Mouse (Mus musculus) forebrain, embryonic 13.5 days (tissue): ENCODE results near the gene Klhl29. TPM values are rescaled to one million over a fixed set of nuclear protein-coding genes. Genes with fewer than 3 reads are reported as not detected.
A peak's percentile ranks its signal among the peaks of the same experiment; 100 is the strongest.

Experiments
- ATAC-seq: fragments of 200-750 bp; cut with Nextera tagmentation; 2 replicates; pipeline ENCODE4 v1.8.0; 2017
- H3K27ac ChIP-seq: fragments of 300-500 bp; sonication (generic); 2 replicates; pipeline ENCODE4 v1.5.1; 2015; ENCODE audit warnings: inconsistent platforms, mild to moderate bottlenecking, moderate library complexity
- H3K27me3 ChIP-seq: fragments of 300-500 bp; sonication (generic); 2 replicates; pipeline ENCODE4 v1.6.1; 2015; ENCODE audit warnings: mild to moderate bottlenecking, inconsistent platforms
- H3K36me3 ChIP-seq: fragments of 300-500 bp; sonication (generic); 2 replicates; pipeline ENCODE4 v1.6.1; 2015; ENCODE audit warnings: mild to moderate bottlenecking, inconsistent platforms; ENCODE audit not compliant: poor library complexity, severe bottlenecking
- H3K4me1 ChIP-seq: fragments of 300-500 bp; sonication (generic); 2 replicates; pipeline ENCODE4 v1.6.1; 2015; ENCODE audit warnings: inconsistent platforms
- H3K4me2 ChIP-seq: fragments of 300-500 bp; sonication (generic); 2 replicates; pipeline ENCODE4 v1.6.1; 2015; ENCODE audit warnings: inconsistent platforms, mild to moderate bottlenecking, moderate library complexity
- H3K4me3 ChIP-seq: fragments of 300-500 bp; sonication (generic); 2 replicates; pipeline ENCODE4 v1.5.1; 2015; ENCODE audit warnings: mild to moderate bottlenecking, inconsistent platforms
- H3K9ac ChIP-seq: fragments of 300-500 bp; sonication (generic); 2 replicates; pipeline ENCODE4 v1.6.1; 2015; ENCODE audit warnings: mild to moderate bottlenecking, inconsistent platforms
- H3K9me3 ChIP-seq: fragments of 300-500 bp; sonication (generic); replicated peaks from 2 replicates; pipeline ENCODE4 v1.6.1; 2016; ENCODE audit warnings: inconsistent platforms
- WGBS: fragments of 180-500 bp; shearing (Covaris S2); methylation state at CpG from one replicate; pipeline ENCODE4 v1.1.7; 2015; 5-methylcytosine and 5-hydroxymethylcytosine counted together
- polyA plus RNA-seq: library from polyadenylated mRNA; unstranded; fragments of >200 nt; fragmentation: Nextera tagmentation; extraction: Ambion mirVana; gene quantifications from 2 replicates; pipeline ENCODE4 v1.2.1, GENCODE M21; 2015

The Klhl29 gene
- 3.5 TPM in 2 replicates for polyA plus RNA-seq

GRCm38 (mm10) chr12:5375616-5376461 lies at the start of gene Klhl29:
Gene Klhl29, minus strand, starts transcription at chr12:5375682.
- no peaks in the 10 kb centered on the region for H3K36me3 ChIP-seq
- H3K4me1 ChIP-seq, result peaks cover 26% of the 10 kb centered on the region
- H3K27me3 ChIP-seq, result peaks cover 18% of the 10 kb centered on the region; the same call in 1 of the 2 replicates
- WGBS, result 2% methylated on average over 46 of the region's 66 CpGs
- peak within 1 kb of the TSS; percentile 94 for H3K27ac ChIP-seq
- H3K9ac ChIP-seq, result peak within 1 kb of the TSS; percentile 93
- no peaks in the 10 kb centered on the region for H3K9me3 ChIP-seq
- H3K4me2 ChIP-seq, result peak within 1 kb of the TSS; percentile 96
- peak within 1 kb of the TSS; percentile 87 for H3K4me3 ChIP-seq
- ATAC-seq, result peak; percentile 94

GRCm38 (mm10) chr12:5425276-5425675 lies 49.8 kb upstream of the Klhl29 start:
- 71% methylated on average over 4 of the region's 4 CpGs for WGBS
- H3K9ac ChIP-seq, result no peak overlapping the region

GRCm38 (mm10) chr12:5415806-5416205 lies 40.3 kb upstream of the Klhl29 start:
- ATAC-seq, result no peak
- no peak overlapping the region for H3K9ac ChIP-seq
- H3K36me3 ChIP-seq, result no peaks in the 10 kb centered on the region
- H3K9me3 ChIP-seq, result no peaks in the 10 kb centered on the region
- H3K27ac ChIP-seq, result no peak overlapping the region
- 5% methylated on average over 3 of the region's 3 CpGs for WGBS
- H3K4me1 ChIP-seq, result peaks cover 24% of the 10 kb centered on the region
- no peaks in the 10 kb centered on the region for H3K27me3 ChIP-seq
- no peak overlapping the region for H3K4me3 ChIP-seq
- H3K4me2 ChIP-seq, result peak overlapping the region; percentile 19

More at GRCm38 (mm10) chr12:5425276-5425675, 49.8 kb upstream of the Klhl29 start:
- Histone ChIP-seq H3K9me3 (no peaks in the 10 kb centered on the region), H3K4me1 (no peaks in the 10 kb centered on the region), H3K4me3 (no peak overlapping the region), H3K4me2 (no peak overlapping the region), H3K27ac (no peak overlapping the region), H3K36me3 (no peaks in the 10 kb centered on the region), H3K27me3 (no peaks in the 10 kb centered on the region)
- ATAC-seq, result no peak

- ATAC-seq, result no peak
- H3K36me3 ChIP-seq, result no peaks in the 10 kb centered on the region
- peaks cover 28% of the 10 kb centered on the region for H3K4me1 ChIP-seq
- no peaks in the 10 kb centered on the region for H3K27me3 ChIP-seq
- H3K27ac ChIP-seq, result no peak overlapping the region
- no peaks in the 10 kb centered on the region for H3K9me3 ChIP-seq
- no peak overlapping the region for H3K4me2 ChIP-seq
- no peak overlapping the region for H3K4me3 ChIP-seq
- no peak overlapping the region for H3K9ac ChIP-seq
Measured at GRCm38 (mm10) chr12:5413976-5414375, 38.5 kb upstream of the Klhl29 start.

- no peak overlapping the region for H3K9ac ChIP-seq
- H3K4me1 ChIP-seq, result peaks cover 27% of the 10 kb centered on the region
- no peaks in the 10 kb centered on the region for H3K36me3 ChIP-seq
- H3K9me3 ChIP-seq, result no peaks in the 10 kb centered on the region
- no peak for ATAC-seq
- no peak overlapping the region for H3K4me2 ChIP-seq
- no peak overlapping the region for H3K4me3 ChIP-seq
- no peak overlapping the region for H3K27ac ChIP-seq
- H3K27me3 ChIP-seq, result no peaks in the 10 kb centered on the region
- 88% methylated on average over 13 of the region's 13 CpGs for WGBS
Measured at GRCm38 (mm10) chr12:5411761-5412537, 36.5 kb upstream of the Klhl29 start.

GRCm38 (mm10) chr12:5411346-5411745 lies 35.9 kb upstream of the Klhl29 start:
- H3K27me3 ChIP-seq, result no peaks in the 10 kb centered on the region
- no peaks in the 10 kb centered on the region for H3K36me3 ChIP-seq
- peaks cover 21% of the 10 kb centered on the region for H3K4me1 ChIP-seq
- WGBS, result 73% methylated on average over 4 of the region's 4 CpGs
- no peak overlapping the region for H3K4me3 ChIP-seq
- H3K9ac ChIP-seq, result no peak overlapping the region
- H3K27ac ChIP-seq, result no peak overlapping the region
- H3K9me3 ChIP-seq, result no peaks in the 10 kb centered on the region
- no peak for ATAC-seq
- no peak overlapping the region for H3K4me2 ChIP-seq

GRCm38 (mm10) chr12:5410391-5411115 lies 35.1 kb upstream of the Klhl29 start:
- Histone ChIP-seq H3K4me3 (peak overlapping the region; percentile 17; the same call in 1 of the 2 replicates), H3K27me3 (no peaks in the 10 kb centered on the region), H3K36me3 (no peaks in the 10 kb centered on the region), H3K9me3 (no peaks in the 10 kb centered on the region), H3K9ac (no peak overlapping the region), H3K4me2 (peak overlapping the region; percentile 49), H3K27ac (no peak overlapping the region), H3K4me1 (peaks cover 13% of the 10 kb centered on the region)
- WGBS, result 4% methylated on average over 16 of the region's 16 CpGs
- ATAC-seq, result peak; percentile 94

- peaks cover 12% of the 10 kb centered on the region for H3K4me1 ChIP-seq
- H3K4me2 ChIP-seq, result no peak overlapping the region
- no peak overlapping the region for H3K4me3 ChIP-seq
- ATAC-seq, result no peak
- no peaks in the 10 kb centered on the region for H3K27me3 ChIP-seq
- no peak overlapping the region for H3K9ac ChIP-seq
- 83% methylated on average over 8 of the region's 8 CpGs for WGBS
- H3K27ac ChIP-seq, result no peak overlapping the region
- H3K36me3 ChIP-seq, result no peaks in the 10 kb centered on the region
- H3K9me3 ChIP-seq, result no peaks in the 10 kb centered on the region
Measured at GRCm38 (mm10) chr12:5407175-5407574, 31.7 kb upstream of the Klhl29 start.

- no peaks in the 10 kb centered on the region for H3K9me3 ChIP-seq
- no peak for ATAC-seq
- no peaks in the 10 kb centered on the region for H3K36me3 ChIP-seq
- no peaks in the 10 kb centered on the region for H3K27me3 ChIP-seq
- H3K4me3 ChIP-seq, result no peak overlapping the region
- no peak overlapping the region for H3K27ac ChIP-seq
- 79% methylated on average over 5 of the region's 5 CpGs for WGBS
- no peak overlapping the region for H3K9ac ChIP-seq
- H3K4me1 ChIP-seq, result no peaks in the 10 kb centered on the region
- no peak overlapping the region for H3K4me2 ChIP-seq
Measured at GRCm38 (mm10) chr12:5397423-5397822, 21.9 kb upstream of the Klhl29 start.

- WGBS, result 84% methylated on average over 3 of the region's 3 CpGs
Measured at GRCm38 (mm10) chr12:5395188-5395587, 19.7 kb upstream of the Klhl29 start.

GRCm38 (mm10) chr12:5387112-5387511 lies 11.6 kb upstream of the Klhl29 start:
- WGBS, result 86% methylated on average over 1 of the region's 1 CpGs
- no peak overlapping the region for H3K4me3 ChIP-seq
- no peaks in the 10 kb centered on the region for H3K9me3 ChIP-seq
- no peak overlapping the region for H3K9ac ChIP-seq
- no peaks in the 10 kb centered on the region for H3K36me3 ChIP-seq
- H3K27me3 ChIP-seq, result no peaks in the 10 kb centered on the region
- peaks cover 3% of the 10 kb centered on the region; the same call in 1 of the 2 replicates for H3K4me1 ChIP-seq
- H3K27ac ChIP-seq, result no peak overlapping the region
- ATAC-seq, result no peak
- no peak overlapping the region for H3K4me2 ChIP-seq

More at GRCm38 (mm10) chr12:5395188-5395587, 19.7 kb upstream of the Klhl29 start:
- H3K4me3 ChIP-seq, result no peak overlapping the region
- H3K27me3 ChIP-seq, result no peaks in the 10 kb centered on the region
- H3K9me3 ChIP-seq, result no peaks in the 10 kb centered on the region
- no peak for ATAC-seq
- H3K4me1 ChIP-seq, result no peaks in the 10 kb centered on the region
- no peak overlapping the region for H3K27ac ChIP-seq
- H3K4me2 ChIP-seq, result no peak overlapping the region
- H3K36me3 ChIP-seq, result no peaks in the 10 kb centered on the region
- no peak overlapping the region for H3K9ac ChIP-seq
